Mouse (Mus musculus): ENCODE results near the gene Narfl. TPM values are rescaled to one million over a fixed set of nuclear protein-coding genes. Genes with fewer than 3 reads are reported as not detected.

Gene Narfl
- polyA plus RNA-seq, 1 experiment from 2014 or later: 25.1 TPM

Small RNA genes lying within 50 kb of the gene (microRNA-seq; reads per million reads assigned to microRNA genes)
- gene Gm25083 (not detected), gene Mir3082 (not detected), gene Mir6966 (not detected)

Other genes with a start within 250 kb of the Narfl start
- 11.8 and 12.7 TPM in 2 replicates for gene Sox8, start 203.1 kb upstream of the Narfl start, polyA plus RNA-seq (2016; fragmentation: Nextera tagmentation; extraction: Ambion mirVana)
- 25.7 and 26.2 TPM in 2 replicates for gene Lmf1, start 194.7 kb upstream of the Narfl start, polyA plus RNA-seq (2016; fragmentation: Nextera tagmentation; extraction: Ambion mirVana)
- 0.54 and 0.77 TPM in 2 replicates for gene Gng13, start 56.6 kb upstream of the Narfl start, polyA plus RNA-seq (2016; fragmentation: Nextera tagmentation; extraction: Ambion mirVana)
- gene Chtf18, start 46.4 kb upstream of the Narfl start, polyA plus RNA-seq (2016; fragmentation: Nextera tagmentation; extraction: Ambion mirVana): 21.4 and 26.8 TPM in 2 replicates
- 19.3 and 20.3 TPM in 2 replicates for gene Rpusd1, start 46.1 kb upstream of the Narfl start, polyA plus RNA-seq (2016; fragmentation: Nextera tagmentation; extraction: Ambion mirVana)
- not detected in 2 replicates for gene Mslnl, start 37.7 kb upstream of the Narfl start, polyA plus RNA-seq (2016; fragmentation: Nextera tagmentation; extraction: Ambion mirVana)
- gene Msln, start 19.4 kb upstream of the Narfl start, polyA plus RNA-seq (2016; fragmentation: Nextera tagmentation; extraction: Ambion mirVana): 0.75 TPM in 1 of 2 replicates, not detected in the other
- gene Haghl, start 11.9 kb downstream of the Narfl start, polyA plus RNA-seq (2016; fragmentation: Nextera tagmentation; extraction: Ambion mirVana): 98.4 and 105 TPM in 2 replicates
- gene Ccdc78, start 12.8 kb downstream of the Narfl start, polyA plus RNA-seq (2016; fragmentation: Nextera tagmentation; extraction: Ambion mirVana): 0.40 and 0.63 TPM in 2 replicates
- gene Fam173a, start 19.1 kb downstream of the Narfl start, polyA plus RNA-seq (2016; fragmentation: Nextera tagmentation; extraction: Ambion mirVana): 69.7 and 76.0 TPM in 2 replicates
- 0.98 TPM in 1 of 2 replicates, not detected in the other for gene AC134908.4, start 21.9 kb downstream of the Narfl start, polyA plus RNA-seq (2016; fragmentation: Nextera tagmentation; extraction: Ambion mirVana)
- 62.2 and 71.0 TPM in 2 replicates for gene Metrn, start 23.4 kb downstream of the Narfl start, polyA plus RNA-seq (2016; fragmentation: Nextera tagmentation; extraction: Ambion mirVana)
- 22.8 and 23.5 TPM in 2 replicates for gene Fbxl16, start 35.3 kb downstream of the Narfl start, polyA plus RNA-seq (2016; fragmentation: Nextera tagmentation; extraction: Ambion mirVana)
- gene Wdr24, start 49.9 kb downstream of the Narfl start, polyA plus RNA-seq (2016; fragmentation: Nextera tagmentation; extraction: Ambion mirVana): 25.9 and 27.0 TPM in 2 replicates
- gene Jmjd8, start 55.1 kb downstream of the Narfl start, polyA plus RNA-seq (2016; fragmentation: Nextera tagmentation; extraction: Ambion mirVana): 64.0 and 64.7 TPM in 2 replicates
- gene Stub1, start 59.6 kb downstream of the Narfl start, polyA plus RNA-seq (2016; fragmentation: Nextera tagmentation; extraction: Ambion mirVana): 271 and 291 TPM in 2 replicates
- gene Rhbdl1, start 63.5 kb downstream of the Narfl start, polyA plus RNA-seq (2016; fragmentation: Nextera tagmentation; extraction: Ambion mirVana): 6.1 and 7.5 TPM in 2 replicates
- 3.9 TPM in 2 replicates for gene Gm20683, start 68.0 kb downstream of the Narfl start, polyA plus RNA-seq (2016; fragmentation: Nextera tagmentation; extraction: Ambion mirVana)
- 18.5 and 19.4 TPM in 2 replicates for gene Rhot2, start 71.1 kb downstream of the Narfl start, polyA plus RNA-seq (2016; fragmentation: Nextera tagmentation; extraction: Ambion mirVana)
- gene Wdr90, start 87.7 kb downstream of the Narfl start, polyA plus RNA-seq (2016; fragmentation: Nextera tagmentation; extraction: Ambion mirVana): 30.0 and 31.2 TPM in 2 replicates
- gene Mcrip2, start 95.0 kb downstream of the Narfl start, polyA plus RNA-seq (2016; fragmentation: Nextera tagmentation; extraction: Ambion mirVana): 6.2 and 6.3 TPM in 2 replicates
- 48.7 and 53.2 TPM in 2 replicates for gene Mettl26, start 101.3 kb downstream of the Narfl start, polyA plus RNA-seq (2016; fragmentation: Nextera tagmentation; extraction: Ambion mirVana)
- 0.29 and 0.90 TPM in 2 replicates for gene Wfikkn1, start 107.1 kb downstream of the Narfl start, polyA plus RNA-seq (2016; fragmentation: Nextera tagmentation; extraction: Ambion mirVana)
- gene Rab40c, start 146.0 kb downstream of the Narfl start, polyA plus RNA-seq (2016; fragmentation: Nextera tagmentation; extraction: Ambion mirVana): 42.1 and 43.6 TPM in 2 replicates
- gene Pigq, start 171.2 kb downstream of the Narfl start, polyA plus RNA-seq (2016; fragmentation: Nextera tagmentation; extraction: Ambion mirVana): 53.6 and 57.5 TPM in 2 replicates
- gene Nhlrc4, start 171.2 kb downstream of the Narfl start, polyA plus RNA-seq (2016; fragmentation: Nextera tagmentation; extraction: Ambion mirVana): 0.27 TPM in 1 of 2 replicates, not detected in the other
- gene A930017K11Rik, start 178.8 kb downstream of the Narfl start, polyA plus RNA-seq (2016; fragmentation: Nextera tagmentation; extraction: Ambion mirVana): 0.17 and 0.18 TPM in 2 replicates
- gene Capn15, start 212.0 kb downstream of the Narfl start, polyA plus RNA-seq (2016; fragmentation: Nextera tagmentation; extraction: Ambion mirVana): 32.5 and 32.6 TPM in 2 replicates

Measured in hindbrain, embryonic 12.5 days (tissue).